Mouse (Mus musculus) hematopoietic stem cell, adult 5-6 weeks (primary cell): ENCODE results near the gene Strap. TPM values are rescaled to one million over a fixed set of nuclear protein-coding genes. Genes with fewer than 3 reads are reported as not detected.

ENCODE experiments used
- total RNA-seq: library from RNA; stranded (forward); fragments of 172-1452, 232-1000 nt; gene quantifications from 2 replicates; pipeline ENCODE4 v1.2.3, GENCODE M21; 2017

Strap gene
- total RNA-seq, 1 experiment from 2014 or later: 259 TPM

Other genes with a start within 250 kb of the Strap start
- 19.0 and 21.4 TPM in 2 replicates for gene Eps8, start 80.2 kb upstream of the Strap start, total RNA-seq
- 37.9 and 45.7 TPM in 2 replicates for gene Dera, start 19.5 kb downstream of the Strap start, total RNA-seq